Mouse (Mus musculus) myocyte (in vitro differentiated cells): Measurements from ENCODE around the gene F9. TPM values are rescaled to one million over a fixed set of nuclear protein-coding genes. Genes with fewer than 3 reads are reported as not detected.

Experiments used
- H3K27me3 ChIP-seq: one replicate; pipeline ENCODE4 v1.6.1; 2011; ENCODE audit not compliant: control insufficient read depth, insufficient read depth, insufficient read length
- H3K36me3 ChIP-seq: one replicate; pipeline ENCODE4 v1.6.1; 2011; ENCODE audit not compliant: control insufficient read depth, insufficient read depth
- H3K4me2 ChIP-seq: one replicate; pipeline ENCODE4 v1.6.1; 2011; ENCODE audit warnings: low read depth, control low read depth
- H3K4me3 ChIP-seq: one replicate; pipeline ENCODE4 v1.5.1; 2011; ENCODE audit warnings: mild to moderate bottlenecking, control low read depth, moderate library complexity
- H3K79me2 ChIP-seq: one replicate; pipeline ENCODE4 v1.6.1; 2011; ENCODE audit not compliant: control insufficient read depth, insufficient read depth
- H3ac ChIP-seq: one replicate; pipeline ENCODE4 v1.6.1; 2011; ENCODE audit not compliant: control insufficient read depth, insufficient read length
- CEBPB ChIP-seq: IDR thresholded peaks from 2 replicates; pipeline ENCODE4 v1.6.1; 2011; ENCODE audit warnings: mild to moderate bottlenecking, moderate library complexity; ENCODE audit not compliant: poor library complexity, insufficient read depth, severe bottlenecking
- E2F4 ChIP-seq: IDR thresholded peaks from one replicate; pipeline ENCODE4 v1.6.1; 2011; ENCODE audit warnings: mild to moderate bottlenecking, control low read depth, moderate library complexity; ENCODE audit not compliant: insufficient read depth
- MAX ChIP-seq: IDR thresholded peaks from one replicate; pipeline ENCODE4 v1.6.1; 2011; ENCODE audit warnings: low read depth, mild to moderate bottlenecking, control low read depth
- MYOD1 ChIP-seq, 3 experiments: IDR thresholded peaks; one replicate each; pipeline ENCODE4 v1.6.1; 2011; ENCODE audit warnings: control low read depth in 2 of 3, low read depth in 2 of 3, mild to moderate bottlenecking in 2 of 3, moderate library complexity in 1 of 3; ENCODE audit not compliant: insufficient read length in 2 of 3, control insufficient read depth in 1 of 3
- MYOG ChIP-seq, 3 experiments: IDR thresholded peaks; one replicate each; pipeline ENCODE4 v1.6.1; 2011; ENCODE audit warnings: control low read depth in 2 of 3, low read depth in 2 of 3, mild to moderate bottlenecking in 2 of 3; ENCODE audit not compliant: insufficient read length in 2 of 3, control insufficient read depth in 1 of 3, insufficient read depth in 1 of 3
- POLR2A ChIP-seq: IDR thresholded peaks from one replicate; pipeline ENCODE4 v1.6.1; 2011; ENCODE audit warnings: low read depth, mild to moderate bottlenecking, control low read depth, moderate library complexity; ENCODE audit not compliant: insufficient read length
- POLR2AphosphoS2 ChIP-seq: IDR thresholded peaks from one replicate; pipeline ENCODE4 v1.6.1; 2011; ENCODE audit warnings: low read depth, control low read depth; ENCODE audit not compliant: insufficient read length
- REST ChIP-seq: IDR thresholded peaks from one replicate; pipeline ENCODE4 v1.6.1; 2011; ENCODE audit warnings: mild to moderate bottlenecking, control low read depth, moderate library complexity; ENCODE audit not compliant: insufficient read depth, insufficient read length
- SRF ChIP-seq: IDR thresholded peaks from one replicate; pipeline ENCODE4 v1.6.1; 2011; ENCODE audit warnings: low read depth; ENCODE audit not compliant: control insufficient read depth, insufficient read length
- TCF12 ChIP-seq: IDR thresholded peaks from one replicate; pipeline ENCODE4 v1.6.1; 2011; ENCODE audit warnings: mild to moderate bottlenecking, control low read depth; ENCODE audit not compliant: poor library complexity, insufficient read depth, severe bottlenecking
- TCF3 ChIP-seq: IDR thresholded peaks from one replicate; pipeline ENCODE4 v1.6.1; 2011; ENCODE audit warnings: low read depth, control low read depth; ENCODE audit not compliant: insufficient read length
- USF1 ChIP-seq: IDR thresholded peaks from one replicate; pipeline ENCODE4 v1.6.1; 2011; ENCODE audit warnings: low read depth, mild to moderate bottlenecking, control low read depth, moderate library complexity
- polyA plus RNA-seq: library from polyadenylated mRNA; unstranded; fragments of >200 nt; fragmentation: generic; extraction: Trizol; gene quantifications from one replicate; pipeline ENCODE4 v1.2.1, GENCODE M21; 2012; ENCODE audit warnings: missing spikeins

The F9 gene
- polyA plus RNA-seq, 1 experiment, result not detected

DNA sequence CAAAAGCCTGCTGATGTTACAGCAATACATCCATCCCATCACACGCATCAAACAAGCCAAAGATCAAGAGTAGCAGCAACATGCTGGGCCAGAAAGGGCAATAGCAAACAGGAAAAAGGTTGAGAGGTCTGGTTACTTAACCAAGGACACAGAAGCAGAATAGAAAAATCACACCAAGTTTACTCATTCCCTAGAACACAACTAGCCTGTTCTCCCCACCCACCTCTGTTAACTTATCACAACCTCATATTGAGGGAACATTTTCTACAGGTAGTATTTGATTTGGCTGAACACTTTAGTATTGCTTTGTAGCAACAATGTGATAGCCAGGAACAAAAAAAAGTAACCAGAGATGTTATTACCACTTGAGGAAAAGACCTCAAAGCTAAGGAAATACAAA, 15.3 kb downstream of the F9 start:
- no peak overlapping the region for H3ac ChIP-seq
- no peaks in the 10 kb centered on the region for H3K79me2 ChIP-seq
- no peaks in the 10 kb centered on the region for H3K27me3 ChIP-seq
- no peak for TF ChIP-seq MAX
- no peak for TF ChIP-seq TCF12
- no peak for TF ChIP-seq POLR2AphosphoS2
- no peak for TF ChIP-seq E2F4
- H3K4me3 ChIP-seq, result no peak overlapping the region
- H3K36me3 ChIP-seq, result no peaks in the 10 kb centered on the region
- H3K4me2 ChIP-seq, result no peak overlapping the region

- Histone ChIP-seq H3K36me3 (no peaks in the 10 kb centered on the region), H3K4me3 (no peak overlapping the region), H3ac (no peak overlapping the region), H3K4me2 (no peak overlapping the region), H3K27me3 (no peaks in the 10 kb centered on the region), H3K79me2 (no peaks in the 10 kb centered on the region)
- TF ChIP-seq MYOD1 (IDR thresholded peaks at IDR 0.05; ENCODE audit: control insufficient read depth in 1 of 3, insufficient read length in 2 of 3, low read depth in 2 of 3) (no peak), SRF (no peak), REST (no peak), E2F4 (no peak), TCF12 (no peak), MYOG (IDR thresholded peaks at IDR 0.05; ENCODE audit: control insufficient read depth in 1 of 3, insufficient read depth in 1 of 3, insufficient read length in 2 of 3, low read depth in 2 of 3) (no peak), TCF3 (no peak), POLR2A (no peak), USF1 (no peak), POLR2AphosphoS2 (no peak), MAX (no peak), CEBPB (no peak)
Observed at GRCm38 (mm10) chrX:60021007-60021406, 21.7 kb downstream of the F9 start.

GRCm38 (mm10) chrX:60021595-60021994, 22.3 kb downstream of the F9 start:
- Histone ChIP-seq H3K79me2 (no peaks in the 10 kb centered on the region), H3K36me3 (no peaks in the 10 kb centered on the region), H3K4me3 (no peak overlapping the region), H3ac (no peak overlapping the region), H3K4me2 (no peak overlapping the region), H3K27me3 (no peaks in the 10 kb centered on the region)
- TF ChIP-seq CEBPB (no peak), POLR2AphosphoS2 (no peak), POLR2A (no peak), REST (no peak), TCF3 (no peak), E2F4 (no peak), MYOG (IDR thresholded peaks at IDR 0.05; ENCODE audit: control insufficient read depth in 1 of 3, insufficient read depth in 1 of 3, insufficient read length in 2 of 3, low read depth in 2 of 3) (no peak), MYOD1 (IDR thresholded peaks at IDR 0.05; ENCODE audit: control insufficient read depth in 1 of 3, insufficient read length in 2 of 3, low read depth in 2 of 3) (no peak), TCF12 (no peak), MAX (no peak), SRF (no peak)

DNA sequence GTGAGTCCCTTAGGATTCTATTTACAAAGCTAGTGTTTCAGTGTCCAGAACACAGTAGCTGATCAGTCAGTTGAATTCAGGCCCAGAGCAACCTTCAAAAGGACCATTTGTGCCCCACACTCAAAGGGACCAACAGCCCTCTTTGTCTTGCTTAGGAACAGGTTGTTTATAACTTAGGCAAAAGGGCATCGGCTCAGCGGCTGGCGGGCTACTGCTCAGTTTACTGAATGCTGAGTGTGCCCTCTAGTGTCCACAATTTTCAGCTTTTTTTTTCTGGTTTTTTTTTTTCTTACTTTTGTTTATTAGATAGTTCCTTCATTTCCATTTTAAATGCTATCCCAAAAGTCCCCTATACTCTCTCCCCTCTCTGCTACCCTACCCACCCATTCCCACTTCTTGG, 27.4 kb downstream of the F9 start:
- no peak for TF ChIP-seq TCF12
- no peak for TF ChIP-seq REST
- no peak for TF ChIP-seq USF1
- TF ChIP-seq POLR2AphosphoS2, result no peak
- no peak for TF ChIP-seq MYOD1 (IDR thresholded peaks at IDR 0.05; ENCODE audit: control insufficient read depth in 1 of 3, insufficient read length in 2 of 3, low read depth in 2 of 3)
- no peak for TF ChIP-seq MYOG (IDR thresholded peaks at IDR 0.05; ENCODE audit: control insufficient read depth in 1 of 3, insufficient read depth in 1 of 3, insufficient read length in 2 of 3, low read depth in 2 of 3)
- no peak for TF ChIP-seq CEBPB
- no peak for TF ChIP-seq POLR2A
- TF ChIP-seq E2F4, result no peak
- TF ChIP-seq TCF3, result no peak
- TF ChIP-seq MAX, result no peak
- TF ChIP-seq SRF, result no peak
- H3K4me2 ChIP-seq, result no peak overlapping the region
- no peaks in the 10 kb centered on the region for H3K27me3 ChIP-seq
- H3K79me2 ChIP-seq, result no peaks in the 10 kb centered on the region
- H3K4me3 ChIP-seq, result no peak overlapping the region
- no peaks in the 10 kb centered on the region for H3K36me3 ChIP-seq
- H3ac ChIP-seq, result no peak overlapping the region

GRCm38 (mm10) chrX:60054745-60055144, 55.5 kb downstream of the F9 start:
- TF ChIP-seq MYOG (IDR thresholded peaks at IDR 0.05; ENCODE audit: control insufficient read depth in 1 of 3, insufficient read depth in 1 of 3, insufficient read length in 2 of 3, low read depth in 2 of 3) (no peak), CEBPB (no peak), USF1 (no peak), POLR2AphosphoS2 (no peak), E2F4 (no peak)
- Histone ChIP-seq H3K4me2 (no peak overlapping the region), H3K36me3 (no peaks in the 10 kb centered on the region), H3K79me2 (no peaks in the 10 kb centered on the region), H3K4me3 (no peak overlapping the region), H3K27me3 (no peaks in the 10 kb centered on the region), H3ac (no peak overlapping the region)
